Mouse (Mus musculus) brain, adult 2 months (tissue): ENCODE data around the gene Rpl36al.

Experiments
- DNase-seq: peaks from one replicate; pipeline ENCODE4 v3.0.0; 2011; ENCODE audit warnings: low read depth, low spot score

Gene Rpl36al

DNA sequence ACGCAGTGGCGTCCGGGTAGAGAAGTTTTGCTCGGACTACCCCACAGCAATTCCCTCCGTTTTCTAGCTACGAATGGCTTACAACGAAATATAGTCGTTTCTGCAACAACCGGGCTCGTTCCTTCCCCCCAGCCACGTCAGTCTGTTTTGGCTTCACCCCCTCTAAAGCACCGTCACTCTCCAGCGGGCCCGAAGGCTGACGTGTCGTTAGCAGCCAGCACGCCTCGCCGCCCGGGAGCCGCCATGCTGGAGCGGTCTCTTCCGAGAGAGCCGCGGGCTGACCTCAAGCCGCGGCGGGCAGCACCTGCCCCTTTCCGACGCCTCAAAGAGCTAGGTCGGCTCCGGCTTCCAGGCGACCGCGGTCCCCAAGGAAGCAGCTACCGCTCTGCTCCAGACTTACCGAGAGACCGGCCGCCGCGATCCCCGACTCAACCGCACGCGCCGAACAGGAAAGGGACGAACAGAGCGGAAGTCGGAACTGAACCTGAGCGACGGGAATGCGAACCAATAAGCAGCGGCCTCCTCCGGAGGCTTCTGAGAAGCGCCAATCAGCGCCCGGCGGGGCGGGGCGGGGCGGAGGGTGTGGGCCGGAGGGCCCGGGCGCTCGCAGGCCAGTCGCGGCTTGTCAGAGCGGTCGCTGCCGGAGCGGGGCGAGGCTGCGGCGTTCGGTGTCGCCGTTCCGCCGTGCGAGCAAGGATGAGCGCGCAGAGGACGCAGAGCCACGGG is at the start of gene Rpl36al, which contains the start of gene Mgat2:
Gene Rpl36al (minus strand): TSS at position 501 of the 726 bp plus-strand sequence.
Gene Mgat2 (plus strand): TSS at position 575 of the 726 bp plus-strand sequence.
- peak; percentile 99 for DNase-seq

GRCm38 (mm10) chr12:69229251-69229650 is 45.4 kb upstream of the Rpl36al start:
- no peak for DNase-seq

DNA sequence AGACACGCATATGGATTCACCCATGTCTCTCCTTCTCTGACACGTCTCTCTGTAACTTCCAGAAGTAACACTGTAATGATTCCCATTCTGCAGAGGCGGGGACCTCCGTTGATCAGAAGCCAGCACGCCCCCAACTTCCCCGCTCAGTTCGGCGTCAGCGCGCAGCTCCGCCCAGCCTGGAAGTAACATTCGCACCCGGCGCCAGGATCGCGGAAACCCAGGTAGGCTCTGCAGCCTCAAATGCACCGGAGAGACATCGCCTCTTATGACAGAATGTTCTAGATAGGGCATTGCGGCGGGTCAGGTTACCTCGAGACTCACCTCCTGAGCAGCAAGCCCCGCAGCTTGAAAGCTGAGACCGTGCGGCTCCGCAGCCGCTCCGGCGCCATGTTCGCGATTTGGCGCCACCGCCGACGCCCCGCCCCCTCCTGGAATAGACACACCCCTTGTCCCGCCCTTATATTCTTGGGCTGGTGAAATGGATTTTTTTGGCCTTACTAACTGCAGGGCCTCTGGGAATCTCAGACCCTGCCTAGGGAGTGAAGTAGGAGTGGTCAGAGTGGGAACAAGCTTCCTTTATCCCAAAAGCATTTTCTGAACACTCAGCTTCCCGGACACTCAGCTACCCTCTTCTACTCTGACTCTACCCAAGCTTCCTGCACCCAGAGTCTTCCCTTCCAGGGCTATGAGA is 44.0 kb upstream of the Rpl36al start, which contains the start of gene Pole2:
Gene Pole2 (minus strand): TSS at position 420 of the 691 bp plus-strand sequence.
- peak; percentile 78 for DNase-seq

- DNase-seq: no peak
Observed at GRCm38 (mm10) chr12:69220613-69221277, 36.9 kb upstream of the Rpl36al start.

DNA sequence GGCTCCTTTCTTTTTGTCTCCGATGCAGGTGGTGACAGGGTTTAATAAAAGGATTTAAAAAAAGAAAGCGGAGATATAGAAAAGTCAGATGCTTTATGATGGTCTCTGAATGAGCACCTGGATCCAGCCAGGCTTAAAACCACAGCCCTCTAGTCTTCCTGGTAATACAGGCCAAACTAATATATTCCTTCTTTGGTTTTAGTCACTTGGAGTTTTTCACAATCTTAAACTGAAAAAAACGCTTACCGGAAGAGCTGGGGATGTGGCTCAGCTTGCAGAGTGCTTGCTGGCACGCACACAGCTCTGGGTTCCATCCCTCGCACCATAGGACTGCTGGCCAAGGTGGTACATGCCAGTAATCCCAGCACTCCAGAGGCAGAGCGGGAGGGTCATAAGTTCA is 32.7 kb upstream of the Rpl36al start:
- no peak for DNase-seq

DNA sequence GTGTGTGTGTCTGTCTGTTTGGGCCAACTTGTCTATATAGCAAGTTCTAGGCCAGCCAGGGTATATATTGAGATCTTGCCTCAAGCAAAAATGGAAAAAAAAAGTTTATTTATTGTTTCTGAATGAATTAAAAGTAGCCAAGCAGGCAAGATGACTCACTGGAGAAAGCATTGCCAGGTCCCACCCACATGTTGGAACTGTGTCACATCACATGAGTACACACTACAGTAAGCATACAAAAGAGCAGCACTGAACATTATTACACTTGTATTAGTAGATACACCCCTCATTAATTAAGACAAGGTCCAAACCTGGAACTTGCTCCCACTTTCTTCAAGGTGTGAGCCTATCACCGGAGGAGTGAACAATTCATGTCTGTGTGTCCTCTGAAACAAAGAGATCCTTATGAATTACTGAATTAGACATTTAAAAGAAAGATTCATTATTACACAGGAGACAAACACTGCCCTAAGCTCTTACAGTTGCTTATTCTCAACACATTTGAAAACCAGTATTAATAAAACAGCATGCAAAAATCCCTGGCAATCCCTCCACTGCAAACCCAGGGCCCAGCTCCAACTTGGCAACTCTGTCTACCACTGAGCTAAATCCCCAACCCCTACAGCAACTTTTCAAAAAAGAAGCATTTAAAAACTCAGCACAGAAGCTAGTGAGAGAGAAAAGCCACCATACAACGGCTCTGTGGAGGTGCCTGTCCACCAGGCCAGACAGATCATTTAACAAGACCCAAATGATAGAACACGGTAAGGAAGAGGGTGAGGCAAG is 31.3 kb upstream of the Rpl36al start:
- peak; percentile 75 for DNase-seq

DNA sequence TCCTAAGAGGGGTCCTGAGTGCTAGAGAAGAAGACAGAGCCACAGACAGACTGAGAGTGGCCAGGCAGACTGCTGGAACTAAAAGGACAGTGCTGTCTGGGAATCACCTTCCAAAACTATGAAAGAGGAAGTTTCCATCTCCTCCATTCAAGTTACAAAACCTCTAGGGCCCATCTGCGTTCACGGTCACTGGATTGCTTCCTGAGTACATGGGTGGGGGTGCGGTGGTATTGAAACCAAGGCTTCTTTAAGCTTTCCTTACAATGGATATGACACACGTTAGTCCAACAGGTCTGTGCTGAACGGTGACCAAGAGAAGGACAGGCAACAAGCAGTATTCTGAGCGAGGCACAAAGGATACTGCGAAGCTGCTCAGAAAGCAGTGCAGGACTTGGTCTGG is 30.5 kb upstream of the Rpl36al start:
- no peak for DNase-seq

GRCm38 (mm10) chr12:69213186-69213777 is 29.4 kb upstream of the Rpl36al start:
- DNase-seq: no peak

DNA sequence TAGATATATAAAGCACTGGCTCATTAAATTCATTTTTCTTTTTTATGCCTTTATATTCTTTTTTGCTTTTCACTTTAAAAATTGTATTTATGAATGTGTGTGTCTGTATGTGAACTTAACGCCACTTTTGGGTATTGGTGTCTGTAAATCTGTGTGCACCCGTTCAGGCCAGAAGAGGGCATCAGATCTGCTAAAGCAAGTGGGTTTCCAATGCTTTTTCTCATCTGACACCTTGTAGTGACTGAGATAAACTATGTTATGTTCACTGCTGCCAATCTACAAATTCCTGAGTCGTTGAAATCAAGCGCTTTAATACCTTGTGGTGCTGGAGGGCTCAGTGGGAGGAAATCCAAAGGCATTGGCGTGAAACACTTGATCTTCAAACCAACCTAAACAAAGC is 27.2 kb upstream of the Rpl36al start:
- peak; percentile 59 for DNase-seq

DNA sequence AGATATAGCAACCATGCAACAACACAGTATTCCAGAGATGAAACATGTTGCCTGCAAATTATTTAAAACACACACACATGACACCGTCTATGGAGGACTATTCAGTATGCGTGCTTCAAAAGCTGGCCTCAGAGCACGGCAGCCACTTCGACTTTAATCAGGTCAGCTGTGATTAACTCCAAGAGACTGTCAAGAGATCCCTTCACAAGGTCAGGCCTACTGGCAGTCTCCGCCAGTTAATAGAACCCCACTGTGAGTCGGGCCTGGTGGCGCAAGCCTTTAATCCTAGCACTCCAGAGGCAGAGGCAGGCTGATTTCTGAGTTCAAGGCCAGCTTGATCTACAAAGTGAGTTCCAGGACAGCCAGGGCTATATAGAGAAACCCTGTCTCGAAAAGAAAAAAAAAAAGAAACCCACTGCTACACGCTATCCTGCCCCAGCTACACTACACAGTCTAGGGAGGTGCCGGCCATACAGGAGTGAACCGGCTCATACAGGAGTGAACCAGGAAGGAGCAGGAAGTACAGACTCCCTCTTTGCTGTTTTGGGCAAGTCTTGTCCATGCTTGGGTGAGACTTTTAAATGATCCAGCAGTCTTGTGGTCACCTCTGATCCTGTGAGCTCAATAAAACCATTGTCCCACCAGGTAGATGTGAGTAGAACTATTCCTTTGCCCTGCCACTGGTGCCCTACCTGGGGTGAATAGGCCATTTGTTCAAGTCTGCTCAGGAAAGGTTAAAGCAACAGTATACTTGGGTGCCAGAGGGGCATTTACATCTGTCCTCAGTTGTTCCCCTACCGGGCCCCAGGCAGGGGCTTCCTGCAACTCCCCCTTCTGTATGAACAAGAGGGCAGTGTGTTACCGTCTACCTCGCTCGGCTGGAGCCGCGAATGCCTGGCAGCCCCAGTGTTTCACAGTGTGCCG is 26.4 kb upstream of the Rpl36al start:
- no peak for DNase-seq

DNA sequence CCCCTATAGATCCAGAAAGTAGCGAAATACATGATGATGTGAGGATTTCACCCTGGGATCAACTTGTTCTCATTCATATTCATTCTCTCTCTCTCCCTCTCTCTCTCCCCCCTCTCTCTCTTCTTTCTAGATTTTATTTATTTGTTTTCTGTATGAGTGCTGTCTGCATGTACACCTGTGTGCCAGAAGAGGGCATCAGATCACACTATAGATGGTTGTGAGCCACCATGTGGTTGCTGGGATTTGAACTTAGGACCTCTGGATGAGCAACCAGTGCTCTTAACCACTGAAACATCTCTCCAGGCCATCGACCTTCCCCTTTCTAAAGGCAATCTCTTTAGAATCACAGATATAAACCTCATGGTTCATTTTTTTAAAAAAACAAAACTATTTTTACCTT is 24.6 kb upstream of the Rpl36al start:
- no peak for DNase-seq

DNA sequence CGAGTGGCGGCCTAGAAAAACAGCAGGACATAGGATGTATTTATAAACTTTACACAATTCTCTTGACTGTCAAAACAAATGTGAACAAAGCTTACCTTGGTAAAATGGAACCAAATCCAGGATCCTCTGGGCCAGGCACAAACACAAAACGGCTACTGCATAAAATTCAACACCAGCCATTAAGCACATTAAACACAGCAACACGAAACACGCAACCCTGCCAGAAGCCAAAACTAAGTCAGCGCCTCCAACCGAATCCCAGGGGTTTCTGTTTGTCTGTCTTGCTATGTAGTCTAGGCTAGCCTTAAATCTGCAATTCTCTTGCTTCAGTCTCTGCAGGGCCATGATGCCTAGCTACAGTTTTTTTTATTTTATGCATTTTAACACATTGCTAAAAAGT is 24.0 kb upstream of the Rpl36al start:
- no peak for DNase-seq

GRCm38 (mm10) chr12:69207396-69207795 is 23.5 kb upstream of the Rpl36al start:
- DNase-seq: no peak

GRCm38 (mm10) chr12:69204052-69204833 is 20.4 kb upstream of the Rpl36al start, which contains the start of gene Gm49384:
Gene Gm49384 (minus strand): TSS chr12:69204267.
- DNase-seq: no peak

GRCm38 (mm10) chr12:69198985-69199384 is 15.1 kb upstream of the Rpl36al start:
- DNase-seq: no peak

DNA sequence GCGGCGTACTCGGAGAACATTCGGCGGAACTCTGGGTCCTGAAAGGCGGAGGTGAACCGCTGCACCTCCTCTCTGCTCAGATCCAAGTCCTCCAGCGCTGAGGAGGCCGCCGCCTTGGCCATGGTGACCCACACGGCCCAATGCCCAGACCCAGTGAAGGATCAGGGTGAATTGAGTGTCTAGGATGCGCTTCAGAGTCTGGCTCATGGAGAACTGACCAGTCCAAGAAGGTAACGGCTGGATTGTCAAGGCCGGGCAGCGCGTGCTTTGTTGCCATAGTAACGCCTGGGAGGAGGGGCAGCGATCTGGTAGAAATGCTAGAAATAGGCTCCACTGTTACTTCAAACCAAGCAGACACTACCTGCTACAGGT is 14.3 kb upstream of the Rpl36al start, which contains the start of gene Dnaaf2:
Gene Dnaaf2 (minus strand): TSS at position 266 of the 372 bp plus-strand sequence.
- peak; percentile 76 for DNase-seq

DNA sequence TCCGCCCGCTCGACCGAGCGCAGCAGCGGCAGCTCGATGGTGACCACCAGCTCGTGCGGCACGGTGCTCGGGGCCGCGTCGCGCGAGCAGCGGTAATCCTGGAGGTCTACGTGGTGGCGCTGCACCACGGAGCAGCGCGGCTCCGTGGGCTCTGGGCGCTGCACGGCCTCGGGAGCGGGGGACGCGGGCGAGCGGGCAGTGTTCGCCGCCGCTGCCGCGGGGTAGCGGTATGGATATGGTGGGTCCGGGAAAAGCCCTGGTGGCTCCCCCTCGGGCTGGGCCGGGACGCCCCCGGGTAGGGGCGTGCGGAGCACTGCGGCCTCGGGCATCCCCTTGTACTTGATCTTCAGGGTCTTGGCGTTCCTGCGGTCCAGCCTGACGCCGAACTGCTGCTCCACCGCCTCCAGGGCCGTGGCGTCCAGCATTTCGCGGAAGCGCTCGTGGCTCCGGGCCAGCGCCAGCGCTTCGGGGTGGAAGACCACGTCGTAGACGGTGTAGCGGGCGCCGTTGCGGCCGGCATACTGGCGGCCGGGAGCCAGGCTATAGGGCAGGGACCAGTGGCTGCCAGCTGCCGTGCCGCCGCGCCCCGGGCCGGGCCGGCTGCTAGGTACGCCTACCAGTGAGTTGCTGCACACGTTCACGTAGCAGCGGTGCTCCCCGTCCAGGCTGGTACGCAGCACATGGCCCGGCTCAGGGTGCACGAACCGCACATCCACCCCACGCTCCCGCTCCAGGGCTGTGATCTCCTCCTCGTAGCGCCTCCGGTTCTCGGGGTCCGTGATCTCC is 13.7 kb upstream of the Rpl36al start:
- DNase-seq: peak; percentile 60
